Mouse (Mus musculus) frontal cortex, postnatal 36 days (tissue): ENCODE data around the gene Gm9972.

Experiments used
- DNase-seq, 2 experiments: peaks; one replicate each; pipeline ENCODE4 v3.0.0; 2022; ENCODE audit warnings: low spot score in 2 of 2

Gene Gm9972

GRCm38 (mm10) chr11:43035446-43035845 is at the start of gene Gm9972:
Gene Gm9972, plus strand, starts transcription at chr11:43035746.
- no peak for DNase-seq

- DNase-seq: peak in 1 of 2 experiments; percentile 11
Measured at GRCm38 (mm10) chr11:42999188-42999587, 36.4 kb upstream of the Gm9972 start.

GRCm38 (mm10) chr11:43011941-43012340 is 23.6 kb upstream of the Gm9972 start:
- DNase-seq: no peak

GRCm38 (mm10) chr11:43012980-43013379 is 22.6 kb upstream of the Gm9972 start:
- no peak for DNase-seq

- DNase-seq: no peak
Measured at GRCm38 (mm10) chr11:43023109-43023688, 12.3 kb upstream of the Gm9972 start.

GRCm38 (mm10) chr11:43029813-43030212 is 5.7 kb upstream of the Gm9972 start:
- DNase-seq: no peak

GRCm38 (mm10) chr11:43032141-43032540 is 3.4 kb upstream of the Gm9972 start:
- DNase-seq: no peak

- DNase-seq: no peak
Measured at GRCm38 (mm10) chr11:43045871-43046548, 10.5 kb downstream of the Gm9972 start.

- no peak for DNase-seq
Measured at GRCm38 (mm10) chr11:43049363-43049762, 13.8 kb downstream of the Gm9972 start.

- DNase-seq: peak; percentile 15 to 41
Measured at GRCm38 (mm10) chr11:43054972-43055371, 19.4 kb downstream of the Gm9972 start.

- peak in 1 of 2 experiments; percentile 31 for DNase-seq
Measured at GRCm38 (mm10) chr11:43059437-43059970, 24.0 kb downstream of the Gm9972 start.

- DNase-seq: peak in 1 of 2 experiments; percentile 24
Measured at GRCm38 (mm10) chr11:43062286-43062685, 26.7 kb downstream of the Gm9972 start.

- DNase-seq: no peak
Measured at GRCm38 (mm10) chr11:43086309-43087050, 50.9 kb downstream of the Gm9972 start.
